13 mouse cellular contexts compared by ENCODE assay signal in genomic region chr15:97799446-97799845, GRCm38 (mm10).
"Had no signal": no experiment of that assay in that cellular context is flagged by ENCODE, and none has a peak within 500 bp of the region (broad histone marks: within the 10 kb centered on the region; RNA-seq: fewer than 3 reads in every experiment).

No protein-coding gene starts in this region.

- ATAC-seq: midbrain, embryonic 13.5 days had no signal

- H3K4me3 ChIP-seq: kidney, embryonic 15.5 days; left cerebral cortex, adult 2 months; liver, embryonic 13.5 days; midbrain, embryonic 13.5 days; neural tube, embryonic 12.5 days had no signal

- DNase-seq: kidney, adult 8-10 months; kidney, postnatal 10 days; kidney, postnatal 36 days; layer of hippocampus, postnatal 36 days; liver, embryonic 13.5 days; lung, adult 2 months; lung, postnatal 14 days; lung, postnatal 4 days; thymus, adult 18-20 months had no signal

- H3K4me1 ChIP-seq: liver, embryonic 13.5 days had no signal

- H3K27me3 ChIP-seq: kidney, embryonic 15.5 days; liver, embryonic 13.5 days; midbrain, embryonic 13.5 days; neural tube, embryonic 12.5 days had no signal

- H3K9ac ChIP-seq: kidney, embryonic 15.5 days; liver, embryonic 13.5 days; midbrain, embryonic 13.5 days; neural tube, embryonic 12.5 days had no signal

- H3K4me2 ChIP-seq: kidney, embryonic 15.5 days; liver, embryonic 13.5 days; midbrain, embryonic 13.5 days; neural tube, embryonic 12.5 days had no signal

- H3K9me3 ChIP-seq: kidney, embryonic 15.5 days; liver, embryonic 13.5 days; midbrain, embryonic 13.5 days; neural tube, embryonic 12.5 days had no signal

- H3K27ac ChIP-seq: kidney, embryonic 15.5 days; left cerebral cortex, adult 2 months; liver, embryonic 13.5 days; midbrain, embryonic 13.5 days; neural tube, embryonic 12.5 days had no signal
